Mouse (Mus musculus): Measurements from ENCODE around the gene Rxfp1. TPM values are rescaled to one million over a fixed set of nuclear protein-coding genes. Genes with fewer than 3 reads are reported as not detected.
A peak's percentile ranks its signal among the peaks of the same experiment; 100 is the strongest.
"Not testable (repeated sequence)": the region's sequence is repeated elsewhere in the genome, so short reads cannot be mapped to it uniquely, and the experiment has no call there.

The Rxfp1 gene
- polyA plus RNA-seq, 1 experiment: 0.20 TPM

GRCm38 (mm10) chr3:79740351-79740750 lies 2.7 kb upstream of the Rxfp1 start:
- no peaks in the 10 kb centered on the region; the same call in 1 of the 2 replicates for H3K4me1 ChIP-seq (ENCODE audit: control insufficient read depth, insufficient read depth, low read length)
- TF ChIP-seq CTCF (IDR thresholded peaks at IDR 0.05; ENCODE audit: borderline replicate concordance, insufficient read depth, low read depth, low read length): no peak
- no peak for TF ChIP-seq POLR2A (IDR thresholded peaks at IDR 0.05; ENCODE audit: borderline replicate concordance, insufficient read depth, low read length)
- H3K27ac ChIP-seq (ENCODE audit: insufficient read depth, low read length): no peak overlapping the region
- H3K4me3 ChIP-seq (replicated peaks; ENCODE audit: insufficient read depth, low read depth, low read length): no peak overlapping the region
- DNase-seq: peak; percentile 19 to 63
- no peaks in the 10 kb centered on the region for H3K27me3 ChIP-seq (ENCODE audit: control insufficient read depth, insufficient read depth, low read length)
- 17% methylated on average over 2 of the region's 2 CpGs for WGBS

DNA sequence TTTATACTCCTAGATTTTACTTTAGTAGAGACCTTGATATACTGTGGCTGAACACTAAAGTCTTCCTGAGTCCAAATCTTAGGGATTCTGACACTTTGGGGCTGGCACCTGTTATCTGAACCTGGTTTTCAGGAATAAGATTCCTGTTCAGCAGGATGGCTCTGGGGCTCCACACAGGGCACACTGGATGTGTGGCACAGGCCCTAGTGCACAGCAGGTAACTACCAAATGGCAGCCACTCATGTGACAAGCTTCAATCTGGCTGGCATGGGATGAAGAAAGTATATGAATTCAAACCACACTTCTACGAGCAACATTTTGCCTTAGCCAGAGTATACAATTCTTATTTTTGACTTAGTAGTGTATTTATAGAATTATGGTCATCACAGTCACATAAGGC lies 771 bp upstream of the Rxfp1 start:
- no peaks in the 10 kb centered on the region; the same call in 1 of the 2 replicates for H3K4me1 ChIP-seq (ENCODE audit: control insufficient read depth, insufficient read depth, low read length)
- no peaks in the 10 kb centered on the region for H3K27me3 ChIP-seq (ENCODE audit: control insufficient read depth, insufficient read depth, low read length)
- TF ChIP-seq CTCF (IDR thresholded peaks at IDR 0.05; ENCODE audit: borderline replicate concordance, insufficient read depth, low read depth, low read length) (no peak), POLR2A (IDR thresholded peaks at IDR 0.05; ENCODE audit: borderline replicate concordance, insufficient read depth, low read length) (no peak)
- peak; percentile 44 to 69 for DNase-seq
- H3K27ac ChIP-seq (ENCODE audit: insufficient read depth, low read length): no peak overlapping the region
- H3K4me3 ChIP-seq (replicated peaks; ENCODE audit: insufficient read depth, low read depth, low read length): no peak overlapping the region
- WGBS: 26% methylated on average over 1 of the region's 1 CpGs

GRCm38 (mm10) chr3:79726506-79727075 lies 11.1 kb downstream of the Rxfp1 start:
- Histone ChIP-seq H3K4me3 (replicated peaks; ENCODE audit: insufficient read depth, low read depth, low read length) (no peak overlapping the region), H3K4me1 (ENCODE audit: control insufficient read depth, insufficient read depth, low read length) (no peaks in the 10 kb centered on the region), H3K27ac (ENCODE audit: insufficient read depth, low read length) (no peak overlapping the region), H3K27me3 (ENCODE audit: control insufficient read depth, insufficient read depth, low read length) (no peaks in the 10 kb centered on the region)
- no peak for DNase-seq
- no peak for TF ChIP-seq POLR2A (IDR thresholded peaks at IDR 0.05; ENCODE audit: borderline replicate concordance, insufficient read depth, low read length)
- no peak for TF ChIP-seq CTCF (IDR thresholded peaks at IDR 0.05; ENCODE audit: borderline replicate concordance, insufficient read depth, low read depth, low read length)
- WGBS: 92% methylated on average over 14 of the region's 14 CpGs

DNA sequence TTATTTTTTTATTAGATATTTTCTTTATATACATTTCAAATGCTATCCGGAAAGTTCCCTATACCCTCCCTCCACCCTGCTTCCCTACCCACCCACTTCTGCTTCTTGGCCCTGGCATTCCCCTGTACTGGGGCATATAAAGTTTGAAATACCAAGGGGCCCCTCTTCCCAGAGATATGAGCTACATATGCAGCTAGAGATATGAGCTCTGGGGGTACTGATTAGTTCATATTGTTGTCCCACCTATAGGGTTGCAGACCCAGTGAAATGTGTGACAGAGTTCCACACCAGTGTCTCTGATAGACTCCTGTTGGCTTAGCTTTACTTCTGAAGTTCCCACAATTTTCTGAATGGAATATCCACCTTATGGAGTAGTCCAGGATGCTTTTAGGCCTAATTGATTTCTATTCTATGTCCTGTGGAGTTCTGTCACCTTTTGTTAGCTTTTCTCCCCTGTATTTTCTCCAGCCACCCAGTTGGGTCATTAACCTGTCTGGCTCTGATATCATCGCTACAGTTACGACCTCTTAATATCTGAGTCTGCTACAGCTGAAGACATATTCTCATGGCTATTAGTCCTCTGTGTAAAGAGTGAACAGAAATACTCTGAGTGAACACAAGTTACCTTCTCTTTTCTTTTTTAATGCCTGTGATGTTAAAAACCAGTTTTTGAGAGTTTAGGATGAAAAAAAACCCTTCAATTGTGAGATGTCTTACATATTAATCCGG lies 16.8 kb downstream of the Rxfp1 start:
- no peaks in the 10 kb centered on the region for H3K4me1 ChIP-seq (ENCODE audit: control insufficient read depth, insufficient read depth, low read length)
- no peak overlapping the region for H3K4me3 ChIP-seq (replicated peaks; ENCODE audit: insufficient read depth, low read depth, low read length)
- no peak for DNase-seq
- TF ChIP-seq CTCF (IDR thresholded peaks at IDR 0.05; ENCODE audit: borderline replicate concordance, insufficient read depth, low read depth, low read length) (no peak), POLR2A (IDR thresholded peaks at IDR 0.05; ENCODE audit: borderline replicate concordance, insufficient read depth, low read length) (no peak)
- no peaks in the 10 kb centered on the region for H3K27me3 ChIP-seq (ENCODE audit: control insufficient read depth, insufficient read depth, low read length)
- 81% methylated on average over 4 of the region's 4 CpGs for WGBS
- H3K27ac ChIP-seq (ENCODE audit: insufficient read depth, low read length): no peak overlapping the region

- TF ChIP-seq CTCF (IDR thresholded peaks at IDR 0.05; ENCODE audit: borderline replicate concordance, insufficient read depth, low read depth, low read length): no peak
- no peak for TF ChIP-seq POLR2A (IDR thresholded peaks at IDR 0.05; ENCODE audit: borderline replicate concordance, insufficient read depth, low read length)
- WGBS: 22% methylated on average over 8 of the region's 8 CpGs
Observed at GRCm38 (mm10) chr3:79706436-79706835, 31.2 kb downstream of the Rxfp1 start.

DNA sequence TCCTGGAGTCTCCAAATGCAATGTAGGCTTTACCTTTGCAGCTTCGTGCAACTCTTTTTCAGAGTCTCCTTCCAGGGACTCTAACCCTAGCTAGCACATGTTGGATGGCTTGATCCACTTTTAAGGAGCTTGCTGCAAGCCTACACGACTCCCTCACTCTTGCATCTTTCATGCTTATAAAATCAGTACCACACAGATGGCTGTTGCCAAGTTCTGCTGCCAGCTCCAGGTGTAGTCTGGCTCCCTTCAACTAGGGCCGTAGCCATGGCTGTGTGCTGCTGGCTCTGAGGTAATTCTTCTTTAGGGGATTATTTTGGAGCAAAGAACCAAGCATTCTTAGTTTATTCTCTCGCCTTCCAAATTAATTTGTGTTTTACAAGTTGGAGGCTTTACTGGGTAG lies 34.5 kb downstream of the Rxfp1 start:
- TF ChIP-seq CTCF (IDR thresholded peaks at IDR 0.05; ENCODE audit: borderline replicate concordance, insufficient read depth, low read depth, low read length) (no peak), POLR2A (IDR thresholded peaks at IDR 0.05; ENCODE audit: borderline replicate concordance, insufficient read depth, low read length) (no peak)
- no peak for DNase-seq
- Histone ChIP-seq H3K27me3 (ENCODE audit: control insufficient read depth, insufficient read depth, low read length) (no peaks in the 10 kb centered on the region), H3K4me3 (replicated peaks; ENCODE audit: insufficient read depth, low read depth, low read length) (no peak overlapping the region), H3K27ac (ENCODE audit: insufficient read depth, low read length) (no peak overlapping the region), H3K4me1 (ENCODE audit: control insufficient read depth, insufficient read depth, low read length) (peaks cover 6% of the 10 kb centered on the region; the same call in 1 of the 2 replicates)
- 44% methylated on average over 4 of the region's 4 CpGs for WGBS

More at GRCm38 (mm10) chr3:79706436-79706835, 31.2 kb downstream of the Rxfp1 start:
- Histone ChIP-seq H3K27me3 (ENCODE audit: control insufficient read depth, insufficient read depth, low read length) (no peaks in the 10 kb centered on the region), H3K4me3 (replicated peaks; ENCODE audit: insufficient read depth, low read depth, low read length) (no peak overlapping the region), H3K4me1 (ENCODE audit: control insufficient read depth, insufficient read depth, low read length) (peaks cover 6% of the 10 kb centered on the region; the same call in 1 of the 2 replicates), H3K27ac (ENCODE audit: insufficient read depth, low read length) (no peak overlapping the region)
- peak; percentile 47 to 64 for DNase-seq

DNA sequence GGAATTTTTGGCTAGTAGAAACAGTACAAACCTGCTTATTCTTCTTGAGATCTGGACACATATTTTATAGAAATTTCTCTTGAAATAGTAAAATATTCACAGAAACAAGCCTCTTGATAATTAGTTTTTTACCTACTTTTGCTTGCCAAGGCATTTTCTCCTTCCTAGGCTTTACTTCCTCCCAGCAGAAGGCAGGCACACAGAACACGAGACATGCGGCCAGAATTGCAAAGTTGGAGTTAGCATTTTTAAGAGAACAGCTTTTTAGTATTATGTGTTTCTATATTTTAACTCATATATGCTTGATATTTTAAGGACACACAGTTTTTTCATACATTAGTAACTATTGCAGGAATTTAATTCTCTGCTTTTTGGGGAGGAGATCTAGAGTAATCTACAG lies 45.7 kb downstream of the Rxfp1 start:
- no peaks in the 10 kb centered on the region for H3K27me3 ChIP-seq (ENCODE audit: control insufficient read depth, insufficient read depth, low read length)
- 84% methylated on average over 2 of the region's 2 CpGs for WGBS
- TF ChIP-seq POLR2A (IDR thresholded peaks at IDR 0.05; ENCODE audit: borderline replicate concordance, insufficient read depth, low read length) (no peak), CTCF (IDR thresholded peaks at IDR 0.05; ENCODE audit: borderline replicate concordance, insufficient read depth, low read depth, low read length) (no peak)
- H3K4me1 ChIP-seq (ENCODE audit: control insufficient read depth, insufficient read depth, low read length): no peaks in the 10 kb centered on the region
- no peak for DNase-seq
- H3K27ac ChIP-seq (ENCODE audit: insufficient read depth, low read length): no peak overlapping the region
- no peak overlapping the region for H3K4me3 ChIP-seq (replicated peaks; ENCODE audit: insufficient read depth, low read depth, low read length)

DNA sequence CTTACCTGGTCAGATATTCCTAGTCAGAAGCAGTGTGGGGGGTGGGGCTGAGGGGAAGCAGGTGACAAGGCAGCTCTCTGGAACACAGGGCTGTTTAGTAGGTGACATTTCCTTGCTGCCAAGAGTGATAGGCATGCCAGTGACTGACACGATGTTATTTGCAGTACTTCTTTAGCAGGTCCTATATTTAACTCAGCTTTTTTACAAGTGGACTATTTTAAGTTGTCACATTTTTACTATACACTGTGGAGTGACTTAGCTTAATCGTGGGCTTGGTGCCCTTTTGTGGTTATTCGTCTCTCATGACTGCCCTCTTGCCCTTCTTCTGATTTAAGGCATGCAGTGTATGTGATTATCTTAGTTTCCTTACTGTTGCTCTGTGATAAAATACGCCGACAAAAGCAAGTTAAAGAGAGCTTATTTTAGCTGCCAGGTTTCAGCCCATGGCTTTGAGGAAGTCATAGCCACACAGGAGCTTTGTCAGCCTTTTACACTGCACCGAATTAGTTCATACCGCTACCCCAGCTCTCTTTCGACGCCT lies 47.5 kb downstream of the Rxfp1 start:
- TF ChIP-seq POLR2A (IDR thresholded peaks at IDR 0.05; ENCODE audit: borderline replicate concordance, insufficient read depth, low read length): no peak
- no peak for TF ChIP-seq CTCF (IDR thresholded peaks at IDR 0.05; ENCODE audit: borderline replicate concordance, insufficient read depth, low read depth, low read length)
- Histone ChIP-seq H3K4me1 (ENCODE audit: control insufficient read depth, insufficient read depth, low read length) (no peaks in the 10 kb centered on the region), H3K27ac (ENCODE audit: insufficient read depth, low read length) (no peak overlapping the region), H3K4me3 (replicated peaks; ENCODE audit: insufficient read depth, low read depth, low read length) (no peak overlapping the region), H3K27me3 (ENCODE audit: control insufficient read depth, insufficient read depth, low read length) (no peaks in the 10 kb centered on the region)
- no peak for DNase-seq
- 86% methylated on average over 9 of the region's 9 CpGs for WGBS

DNA sequence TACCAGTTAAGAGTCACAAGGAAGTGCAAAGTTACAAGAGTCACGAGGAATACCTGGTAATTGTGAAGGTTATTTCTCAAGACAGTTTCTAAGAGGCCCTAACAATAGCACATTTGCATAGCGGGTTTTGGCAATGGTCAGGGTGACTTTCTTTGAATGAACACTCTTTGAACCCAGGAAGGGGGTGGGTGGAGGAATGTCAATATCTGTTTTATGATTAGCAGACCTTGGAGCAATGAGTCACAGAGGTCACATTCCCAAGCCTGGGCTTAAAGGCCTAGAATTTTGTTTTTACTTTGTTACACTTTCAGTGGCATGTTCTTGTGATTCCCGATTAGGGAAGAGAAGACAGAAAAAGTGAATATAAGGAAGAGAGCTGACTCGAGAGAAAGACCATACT lies 49.6 kb downstream of the Rxfp1 start:
- not testable (repeated sequence) for H3K4me3 ChIP-seq (replicated peaks; ENCODE audit: insufficient read depth, low read depth, low read length); H3K4me1 ChIP-seq (ENCODE audit: control insufficient read depth, insufficient read depth, low read length); DNase-seq; H3K27ac ChIP-seq (ENCODE audit: insufficient read depth, low read length); H3K27me3 ChIP-seq (ENCODE audit: control insufficient read depth, insufficient read depth, low read length)
- whole genome bisulfite sequencing: 82% methylated on average over 4 of the region's 4 CpGs

Measured in cerebellum, adult 2 months (tissue).